Mouse (Mus musculus) kidney, adult 2 months (tissue): ENCODE measurements around the gene Ankra2.

Source experiments
- CTCF ChIP-seq: fragments of 200-500 bp; conservative IDR thresholded peaks from 2 replicates; pipeline ENCODE4 v1.5.1; 2011; ENCODE audit warnings: low read depth, mild to moderate bottlenecking, control low read depth, low read length, moderate library complexity, mixed read lengths; ENCODE audit not compliant: insufficient read depth, insufficient read length
- POLR2A ChIP-seq: fragments of 200-500 bp; IDR thresholded peaks from one replicate; pipeline ENCODE4 v1.6.1; 2011; ENCODE audit warnings: low read depth, low read length, control low read depth

DNA sequence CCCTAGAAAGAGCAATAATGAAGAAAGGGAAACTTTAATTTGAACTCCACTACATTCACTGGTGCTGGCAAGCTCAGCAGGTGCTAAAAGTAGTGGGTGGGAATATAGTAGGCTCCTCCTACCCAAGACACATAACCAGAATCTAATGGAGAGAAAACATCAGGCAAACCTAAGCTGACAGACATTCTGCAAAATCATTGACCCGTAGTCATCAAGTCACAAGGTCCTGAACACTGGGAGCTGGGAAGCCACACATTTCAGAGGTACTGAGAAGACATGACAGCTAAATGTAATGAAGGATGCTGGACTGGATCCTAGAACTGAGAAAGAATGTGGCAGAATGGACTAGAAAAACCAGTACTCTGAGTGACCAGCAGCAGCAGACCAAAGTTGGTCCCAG lies 32.4 kb upstream of the Ankra2 start:
- TF ChIP-seq CTCF (no peak), POLR2A (no peak)
